Mouse (Mus musculus) 3T3-L1 (cell line): ENCODE data around the gene Krt88.

Experiments
- DNase-seq: peaks from one replicate; pipeline ENCODE4 v3.0.0-alpha.2; 2015; ENCODE audit warnings: low read depth, low spot score

Krt88 gene

GRCm38 (mm10) chr15:101447444-101447843, at the start of gene Krt88:
Gene Krt88, plus strand, starts transcription at chr15:101447744.
- DNase-seq: no peak

GRCm38 (mm10) chr15:101398269-101398668, 49.3 kb upstream of the Krt88 start:
- peak; percentile 37 for DNase-seq

- peak; percentile 42 for DNase-seq
Measured at GRCm38 (mm10) chr15:101410775-101411174, 36.8 kb upstream of the Krt88 start, which contains the start of gene Krt7. Gene Krt7, plus strand, starts transcription at chr15:101411043.

- no peak for DNase-seq
Measured at GRCm38 (mm10) chr15:101412188-101412587, 35.4 kb upstream of the Krt88 start.

GRCm38 (mm10) chr15:101413916-101414635, 33.5 kb upstream of the Krt88 start:
- DNase-seq: peak; percentile 65

GRCm38 (mm10) chr15:101414807-101415565, 32.6 kb upstream of the Krt88 start:
- no peak for DNase-seq

GRCm38 (mm10) chr15:101418950-101419349, 28.6 kb upstream of the Krt88 start:
- DNase-seq: no peak

GRCm38 (mm10) chr15:101420903-101421302, 26.6 kb upstream of the Krt88 start:
- DNase-seq: peak; percentile 37

GRCm38 (mm10) chr15:101424914-101425313, 22.6 kb upstream of the Krt88 start:
- peak; percentile 11 for DNase-seq

- no peak for DNase-seq
Measured at GRCm38 (mm10) chr15:101436611-101437010, 10.9 kb upstream of the Krt88 start.

- DNase-seq: no peak
Measured at GRCm38 (mm10) chr15:101438555-101438954, 9.0 kb upstream of the Krt88 start, which contains the start of gene Krt87. Gene Krt87, minus strand, starts transcription at chr15:101438804.

- DNase-seq: no peak
Measured at GRCm38 (mm10) chr15:101440837-101441236, 6.7 kb upstream of the Krt88 start.

- no peak for DNase-seq
Measured at GRCm38 (mm10) chr15:101446572-101446971, 972 bp upstream of the Krt88 start.

GRCm38 (mm10) chr15:101453093-101453736, 5.7 kb downstream of the Krt88 start:
- peak; percentile 43 for DNase-seq

GRCm38 (mm10) chr15:101454774-101455173, 7.2 kb downstream of the Krt88 start:
- peak; percentile 71 for DNase-seq

- peak; percentile 98 for DNase-seq
Measured at GRCm38 (mm10) chr15:101455292-101455691, 7.7 kb downstream of the Krt88 start.

GRCm38 (mm10) chr15:101455891-101456290, 8.3 kb downstream of the Krt88 start:
- DNase-seq: peak; percentile 61

GRCm38 (mm10) chr15:101458361-101458930, 10.9 kb downstream of the Krt88 start:
- DNase-seq: peak; percentile 93

GRCm38 (mm10) chr15:101459283-101459682, 11.7 kb downstream of the Krt88 start:
- peak; percentile 41 for DNase-seq

GRCm38 (mm10) chr15:101463651-101464050, 16.1 kb downstream of the Krt88 start, which contains the start of gene Krt81:
Gene Krt81, minus strand, starts transcription at chr15:101463751.
- DNase-seq: no peak

GRCm38 (mm10) chr15:101469093-101469492, 21.5 kb downstream of the Krt88 start:
- no peak for DNase-seq
